Mouse (Mus musculus) midbrain, embryonic 13.5 days (tissue): ENCODE results near the gene Numb. TPM values are rescaled to one million over a fixed set of nuclear protein-coding genes. Genes with fewer than 3 reads are reported as not detected.

Experiments
- ATAC-seq: fragments of 200-750 bp; cut with Nextera tagmentation; 2 replicates; pipeline ENCODE4 v1.8.0; 2017; ENCODE audit warnings: mild to moderate bottlenecking, moderate TSS enrichment, moderate library complexity
- H3K27ac ChIP-seq: fragments of 300-500 bp; sonication (generic); 2 replicates; pipeline ENCODE4 v1.5.1; 2015; ENCODE audit warnings: inconsistent platforms, mild to moderate bottlenecking, moderate library complexity
- H3K27me3 ChIP-seq: fragments of 300-500 bp; sonication (generic); 2 replicates; pipeline ENCODE4 v1.6.1; 2015; ENCODE audit warnings: mild to moderate bottlenecking, inconsistent platforms
- H3K36me3 ChIP-seq: fragments of 300-500 bp; sonication (generic); 2 replicates; pipeline ENCODE4 v1.6.1; 2015; ENCODE audit warnings: mild to moderate bottlenecking, inconsistent platforms
- H3K4me1 ChIP-seq: fragments of 300-500 bp; sonication (generic); replicated peaks from 2 replicates; pipeline ENCODE4 v1.6.1; 2015; ENCODE audit warnings: inconsistent platforms
- H3K4me2 ChIP-seq: fragments of 300-500 bp; sonication (generic); replicated peaks from 2 replicates; pipeline ENCODE4 v1.6.1; 2015; ENCODE audit warnings: moderate library complexity, mild to moderate bottlenecking, inconsistent platforms
- H3K4me3 ChIP-seq: fragments of 300-500 bp; sonication (generic); replicated peaks from 2 replicates; pipeline ENCODE4 v1.5.1; 2015; ENCODE audit warnings: mild to moderate bottlenecking, inconsistent platforms
- H3K9ac ChIP-seq: fragments of 300-500 bp; sonication (generic); replicated peaks from 2 replicates; pipeline ENCODE4 v1.6.1; 2015; ENCODE audit warnings: mild to moderate bottlenecking, inconsistent platforms
- H3K9me3 ChIP-seq: fragments of 300-500 bp; sonication (generic); 2 replicates; pipeline ENCODE4 v1.6.1; 2016; ENCODE audit warnings: mild to moderate bottlenecking, inconsistent platforms
- WGBS: fragments of 180-500 bp; shearing (Covaris S2); methylation state at CpG from one replicate; pipeline ENCODE4 v1.1.7; 2015; 5-methylcytosine and 5-hydroxymethylcytosine counted together
- polyA plus RNA-seq: library from polyadenylated mRNA; unstranded; fragments of >200 nt; fragmentation: Nextera tagmentation; extraction: Ambion mirVana; gene quantifications from 2 replicates; pipeline ENCODE4 v1.2.1, GENCODE M21; 2015

Numb gene
- polyA plus RNA-seq, 1 experiment from 2014 or later: 23.6 TPM

GRCm38 (mm10) chr12:83790749-83791148 is 131.0 kb downstream of the Numb start:
- Histone ChIP-seq H3K4me3 (no peak overlapping the region), H3K9ac (no peak overlapping the region), H3K27me3 (no peaks in the 10 kb centered on the region), H3K4me2 (no peak overlapping the region), H3K27ac (no peak overlapping the region), H3K4me1 (no peaks in the 10 kb centered on the region), H3K9me3 (no peaks in the 10 kb centered on the region), H3K36me3 (peaks cover 24% of the 10 kb centered on the region)
- 73% methylated on average over 4 of the region's 4 CpGs for WGBS
- ATAC-seq: no peak

DNA sequence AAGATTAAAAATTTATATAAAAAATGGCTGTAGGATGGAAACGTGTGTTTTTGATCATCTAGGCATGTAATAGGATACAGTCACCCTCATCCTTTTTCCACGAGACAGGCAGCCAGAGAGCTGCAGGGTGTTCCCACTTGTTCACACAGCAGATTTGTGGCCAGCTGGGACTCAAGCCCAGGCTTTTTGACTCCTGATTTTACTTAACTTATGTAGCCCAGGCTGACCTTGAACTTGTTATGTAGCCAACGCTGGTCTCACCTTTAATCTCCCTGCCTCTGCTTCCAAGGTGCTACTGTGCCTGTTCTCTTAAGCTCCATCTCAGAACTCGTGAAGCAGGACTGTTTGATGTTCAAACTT is 132.0 kb downstream of the Numb start:
- Histone ChIP-seq H3K4me3 (no peak overlapping the region), H3K9me3 (no peaks in the 10 kb centered on the region), H3K36me3 (peaks cover 14% of the 10 kb centered on the region), H3K27ac (no peak overlapping the region), H3K9ac (no peak overlapping the region), H3K4me1 (no peaks in the 10 kb centered on the region), H3K27me3 (no peaks in the 10 kb centered on the region), H3K4me2 (no peak overlapping the region)
- WGBS: 55% methylated on average over 4 of the region's 4 CpGs
- no peak for ATAC-seq

GRCm38 (mm10) chr12:83789051-83789780 is 132.5 kb downstream of the Numb start:
- no peak overlapping the region for H3K4me3 ChIP-seq
- no peak for ATAC-seq
- H3K4me2 ChIP-seq: no peak overlapping the region
- no peak overlapping the region for H3K9ac ChIP-seq
- 92% methylated on average over 17 of the region's 17 CpGs for WGBS
- H3K27me3 ChIP-seq: no peaks in the 10 kb centered on the region
- no peaks in the 10 kb centered on the region for H3K4me1 ChIP-seq
- no peak overlapping the region for H3K27ac ChIP-seq
- H3K9me3 ChIP-seq: no peaks in the 10 kb centered on the region
- peaks cover 13% of the 10 kb centered on the region for H3K36me3 ChIP-seq

- H3K27ac ChIP-seq: no peak overlapping the region
- no peak overlapping the region for H3K4me3 ChIP-seq
- H3K36me3 ChIP-seq: no peaks in the 10 kb centered on the region
- no peaks in the 10 kb centered on the region for H3K27me3 ChIP-seq
- H3K9me3 ChIP-seq: no peaks in the 10 kb centered on the region
- WGBS: 65% methylated on average over 4 of the region's 4 CpGs
- H3K4me2 ChIP-seq: no peak overlapping the region
- no peak overlapping the region for H3K9ac ChIP-seq
- 0 out of 2 replicates have a peak, but pooled peaks cover 5% of the 10 kb centered on the region for H3K4me1 ChIP-seq
- ATAC-seq: no peak
Measured at GRCm38 (mm10) chr12:83785305-83785704, 136.4 kb downstream of the Numb start.

- H3K27ac ChIP-seq: no peak overlapping the region
- no peak overlapping the region for H3K4me2 ChIP-seq
- no peaks in the 10 kb centered on the region for H3K9me3 ChIP-seq
- no peaks in the 10 kb centered on the region for H3K36me3 ChIP-seq
- no peak overlapping the region for H3K9ac ChIP-seq
- no peaks in the 10 kb centered on the region for H3K27me3 ChIP-seq
- WGBS: 92% methylated on average over 10 of the region's 10 CpGs
- no peak overlapping the region for H3K4me3 ChIP-seq
- no peak for ATAC-seq
- 0 out of 2 replicates have a peak, but pooled peaks cover 5% of the 10 kb centered on the region for H3K4me1 ChIP-seq
Measured at GRCm38 (mm10) chr12:83782669-83783068, 139.1 kb downstream of the Numb start.

GRCm38 (mm10) chr12:83781640-83782278 is 140.0 kb downstream of the Numb start:
- Histone ChIP-seq H3K9me3 (no peaks in the 10 kb centered on the region), H3K9ac (no peak overlapping the region), H3K4me2 (no peak overlapping the region), H3K36me3 (no peaks in the 10 kb centered on the region), H3K4me3 (no peak overlapping the region), H3K4me1 (0 out of 2 replicates have a peak, but pooled peaks cover 5% of the 10 kb centered on the region), H3K27me3 (no peaks in the 10 kb centered on the region), H3K27ac (no peak overlapping the region)
- 78% methylated on average over 23 of the region's 23 CpGs for WGBS
- ATAC-seq: no peak

DNA sequence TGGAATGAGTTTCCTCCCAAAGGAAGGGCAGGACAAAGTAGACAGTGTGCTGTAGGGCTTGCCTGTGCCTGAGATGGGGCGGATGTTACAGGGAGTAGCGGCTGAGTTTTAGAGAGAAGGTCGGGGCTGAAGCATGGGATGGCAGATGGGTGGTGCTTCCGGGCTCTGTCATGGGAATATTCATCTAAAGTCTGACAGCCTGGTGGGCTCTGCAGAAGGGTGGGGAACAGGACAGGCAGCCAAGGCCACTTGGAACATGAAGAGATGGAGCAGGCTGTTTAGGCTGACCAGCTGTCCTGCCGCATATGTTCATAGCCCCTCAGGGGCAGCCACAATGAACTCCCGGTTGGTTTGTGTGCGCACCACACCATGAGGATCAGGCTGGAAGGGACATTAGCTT is 140.5 kb downstream of the Numb start:
- Histone ChIP-seq H3K9ac (no peak overlapping the region), H3K4me2 (no peak overlapping the region), H3K4me1 (0 out of 2 replicates have a peak, but pooled peaks cover 5% of the 10 kb centered on the region), H3K36me3 (no peaks in the 10 kb centered on the region), H3K9me3 (no peaks in the 10 kb centered on the region), H3K4me3 (no peak overlapping the region), H3K27ac (no peak overlapping the region), H3K27me3 (no peaks in the 10 kb centered on the region)
- WGBS: 75% methylated on average over 7 of the region's 7 CpGs
- ATAC-seq: no peak

DNA sequence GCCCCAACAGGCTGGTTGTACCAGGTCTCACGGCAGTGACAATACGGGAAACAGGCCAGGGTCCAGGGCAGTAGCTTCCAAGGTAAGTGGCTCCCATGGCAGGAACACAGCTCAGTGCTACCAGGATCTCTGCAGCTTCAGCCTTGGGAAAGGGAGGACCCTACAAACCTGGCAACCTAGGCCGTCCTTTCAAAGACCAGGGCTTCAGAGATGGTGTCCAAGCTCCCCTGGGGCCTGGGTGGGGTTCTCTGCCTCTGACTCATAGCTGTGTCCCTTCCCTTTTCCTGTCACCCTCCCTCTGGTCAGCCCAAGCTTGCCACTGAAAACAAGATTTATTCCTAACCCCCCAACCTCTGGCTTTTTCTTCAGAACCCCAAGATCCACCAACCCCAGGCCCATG is 141.6 kb downstream of the Numb start:
- Histone ChIP-seq H3K4me1 (0 out of 2 replicates have a peak, but pooled peaks cover 10% of the 10 kb centered on the region), H3K27ac (no peak overlapping the region), H3K9ac (no peak overlapping the region), H3K4me2 (no peak overlapping the region), H3K9me3 (no peaks in the 10 kb centered on the region), H3K36me3 (no peaks in the 10 kb centered on the region), H3K27me3 (no peaks in the 10 kb centered on the region), H3K4me3 (no peak overlapping the region)
- 90% methylated on average over 3 of the region's 3 CpGs for WGBS
- ATAC-seq: no peak

DNA sequence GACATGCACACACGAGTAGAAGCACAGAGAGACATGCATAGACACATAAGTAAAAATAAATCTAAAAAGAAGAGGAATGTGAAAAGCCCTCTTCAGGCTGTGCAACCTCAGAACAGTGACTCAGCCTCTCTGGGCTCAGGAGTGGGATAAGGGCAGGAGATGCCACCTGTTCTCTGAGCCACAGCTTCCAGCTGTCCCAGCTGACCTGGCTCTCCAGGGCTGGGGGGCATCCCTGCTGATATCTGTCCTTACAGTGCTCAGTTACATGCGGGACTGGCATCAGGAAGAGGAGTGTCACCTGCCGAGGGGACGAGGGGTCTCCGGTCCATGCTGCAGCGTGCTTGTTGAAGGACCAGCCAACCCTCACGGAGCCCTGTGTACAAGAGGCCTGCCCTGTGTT is 145.0 kb downstream of the Numb start:
- H3K4me1 ChIP-seq: 0 out of 2 replicates have a peak, but pooled peaks cover 10% of the 10 kb centered on the region
- H3K27ac ChIP-seq: no peak overlapping the region
- H3K9me3 ChIP-seq: no peaks in the 10 kb centered on the region
- no peaks in the 10 kb centered on the region for H3K36me3 ChIP-seq
- H3K9ac ChIP-seq: no peak overlapping the region
- 91% methylated on average over 7 of the region's 7 CpGs for WGBS
- H3K4me2 ChIP-seq: no peak overlapping the region
- ATAC-seq: no peak
- no peak overlapping the region for H3K4me3 ChIP-seq
- H3K27me3 ChIP-seq: no peaks in the 10 kb centered on the region

DNA sequence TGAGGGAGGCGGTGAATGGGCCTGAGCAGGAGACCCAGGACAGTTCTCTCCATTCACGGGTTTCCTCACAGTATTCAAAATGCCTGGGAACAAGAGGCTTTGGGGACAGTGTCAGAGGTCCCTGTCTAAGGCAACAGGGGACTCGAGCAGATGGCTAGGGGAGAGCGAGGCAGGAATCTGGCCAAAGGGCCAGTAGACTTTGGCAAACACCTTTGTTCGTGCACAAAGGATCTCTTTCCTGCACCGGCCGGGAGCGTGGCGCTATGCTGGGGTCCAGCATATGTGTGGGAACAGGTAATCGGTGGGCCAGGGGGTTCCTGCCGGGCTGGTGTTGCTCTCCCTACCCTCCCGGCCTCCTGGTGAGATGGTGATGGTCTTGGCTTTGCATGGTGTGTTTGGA is 146.1 kb downstream of the Numb start:
- 56% methylated on average over 12 of the region's 12 CpGs for WGBS
- Histone ChIP-seq H3K4me3 (no peak overlapping the region), H3K27me3 (no peaks in the 10 kb centered on the region), H3K9me3 (no peaks in the 10 kb centered on the region), H3K27ac (no peak overlapping the region), H3K4me1 (peaks cover 8% of the 10 kb centered on the region), H3K36me3 (no peaks in the 10 kb centered on the region), H3K4me2 (no peak overlapping the region), H3K9ac (no peak overlapping the region)
- ATAC-seq: no peak

DNA sequence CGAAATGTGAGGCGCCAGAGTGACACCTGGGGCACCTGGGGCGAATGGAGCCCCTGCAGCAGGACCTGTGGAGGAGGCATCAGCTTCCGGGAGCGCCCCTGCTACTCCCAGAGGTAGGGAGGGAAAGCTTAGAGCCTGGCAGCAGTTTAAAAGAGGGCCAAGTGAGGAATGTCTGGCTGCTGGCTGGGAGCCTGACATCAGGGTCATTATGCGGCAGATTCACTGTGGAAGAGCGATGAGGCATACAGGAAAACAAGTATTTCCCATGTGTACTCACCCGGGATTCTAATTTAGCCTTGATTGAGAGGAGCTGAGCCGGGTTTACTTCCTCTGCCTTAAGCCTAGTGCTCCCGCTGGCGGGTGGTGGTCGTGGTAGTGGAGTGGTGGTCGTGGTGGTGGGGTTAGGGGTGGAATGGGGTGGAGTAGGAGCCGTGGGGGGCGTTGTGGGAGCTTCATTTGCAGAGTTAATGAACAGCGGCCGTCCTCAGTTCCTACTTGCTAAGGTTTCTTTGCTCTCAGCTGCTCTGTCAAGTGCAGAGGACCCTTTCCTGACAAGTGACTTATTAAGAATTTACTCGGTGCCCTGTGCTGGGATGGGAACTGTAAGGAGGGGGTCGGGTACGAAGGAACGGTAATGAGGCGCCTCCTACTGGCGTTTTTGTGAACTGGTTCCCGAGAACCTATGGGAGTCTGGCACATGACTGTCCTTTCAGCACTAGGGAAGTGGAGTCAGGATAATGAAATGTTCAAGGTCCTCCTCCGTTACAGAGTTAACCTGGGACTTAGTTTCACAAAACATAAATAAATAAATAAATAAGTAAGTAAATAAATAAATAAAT is 151.1 kb downstream of the Numb start:
- Histone ChIP-seq H3K9me3 (no peaks in the 10 kb centered on the region), H3K4me3 (no peak overlapping the region), H3K27me3 (peaks cover 5% of the 10 kb centered on the region; the same call in 1 of the 2 replicates), H3K36me3 (no peaks in the 10 kb centered on the region), H3K27ac (peak overlapping the region; percentile 35; the same call in 1 of the 2 replicates), H3K4me2 (peak overlapping the region; percentile 28), H3K9ac (no peak overlapping the region), H3K4me1 (peaks cover 15% of the 10 kb centered on the region)
- WGBS: 7% methylated on average over 25 of the region's 25 CpGs
- peak; percentile 49 for ATAC-seq
